Mouse (Mus musculus) midbrain, embryonic 11.5 days (tissue): ENCODE measurements around the gene Urod. TPM values are rescaled to one million over a fixed set of nuclear protein-coding genes. Genes with fewer than 3 reads are reported as not detected.
A peak's percentile ranks its signal among the peaks of the same experiment; 100 is the strongest.

Experiments used
- ATAC-seq: fragments of 200-750 bp; cut with Nextera tagmentation; 2 replicates; pipeline ENCODE4 v1.8.0; 2017; ENCODE audit warnings: moderate TSS enrichment, moderate library complexity; ENCODE audit not compliant: low FRiP score
- DNase-seq: peaks from one replicate; pipeline ENCODE4 v3.0.0; 2015; ENCODE audit warnings: low spot score; ENCODE audit errors: missing footprints
- H3K27ac ChIP-seq: fragments of 300-500 bp; sonication (generic); 2 replicates; pipeline ENCODE4 v1.5.1; 2014; ENCODE audit warnings: low read depth, low read length
- H3K27me3 ChIP-seq: fragments of 300-500 bp; sonication (generic); 2 replicates; pipeline ENCODE4 v1.6.1; 2014; ENCODE audit warnings: mild to moderate bottlenecking, low read length, moderate library complexity, mixed read lengths; ENCODE audit not compliant: control insufficient read depth, insufficient read depth
- H3K36me3 ChIP-seq: fragments of 300-500 bp; sonication (generic); 2 replicates; pipeline ENCODE4 v1.6.1; 2014; ENCODE audit warnings: mild to moderate bottlenecking, low read length, moderate library complexity, mixed read lengths; ENCODE audit not compliant: control insufficient read depth, insufficient read depth
- H3K4me1 ChIP-seq: fragments of 300-500 bp; sonication (generic); 2 replicates; pipeline ENCODE4 v1.6.1; 2014; ENCODE audit warnings: low read length; ENCODE audit not compliant: control insufficient read depth, insufficient read depth
- H3K4me2 ChIP-seq: fragments of 300-500 bp; sonication (generic); 2 replicates; pipeline ENCODE4 v1.6.1; 2014; ENCODE audit warnings: mild to moderate bottlenecking, moderate library complexity
- H3K4me3 ChIP-seq: fragments of 300-500 bp; sonication (generic); 2 replicates; pipeline ENCODE4 v1.5.1; 2014; ENCODE audit warnings: low read depth, low read length
- H3K9ac ChIP-seq: fragments of 300-500 bp; sonication (generic); 2 replicates; pipeline ENCODE4 v1.6.1; 2014; ENCODE audit warnings: low read length
- H3K9me3 ChIP-seq: fragments of 300-500 bp; sonication (generic); 2 replicates; pipeline ENCODE4 v1.6.1; 2016; ENCODE audit warnings: low read length; ENCODE audit not compliant: control insufficient read depth
- WGBS: fragments of 180-500 bp; shearing (Covaris S2); extraction: QIAGEN DNeasy Blood & Tissue Kit; methylation state at CpG from one replicate; pipeline ENCODE4 v1.1.7; 2014; 5-methylcytosine and 5-hydroxymethylcytosine counted together
- polyA plus RNA-seq: library from polyadenylated mRNA; unstranded; fragments of >200 nt; fragmentation: Nextera tagmentation; extraction: Ambion mirVana; gene quantifications from 2 replicates; pipeline ENCODE4 v1.2.1, GENCODE M21; 2014

Gene Urod
- polyA plus RNA-seq, 1 experiment from 2014 or later = 85.2 TPM

DNA sequence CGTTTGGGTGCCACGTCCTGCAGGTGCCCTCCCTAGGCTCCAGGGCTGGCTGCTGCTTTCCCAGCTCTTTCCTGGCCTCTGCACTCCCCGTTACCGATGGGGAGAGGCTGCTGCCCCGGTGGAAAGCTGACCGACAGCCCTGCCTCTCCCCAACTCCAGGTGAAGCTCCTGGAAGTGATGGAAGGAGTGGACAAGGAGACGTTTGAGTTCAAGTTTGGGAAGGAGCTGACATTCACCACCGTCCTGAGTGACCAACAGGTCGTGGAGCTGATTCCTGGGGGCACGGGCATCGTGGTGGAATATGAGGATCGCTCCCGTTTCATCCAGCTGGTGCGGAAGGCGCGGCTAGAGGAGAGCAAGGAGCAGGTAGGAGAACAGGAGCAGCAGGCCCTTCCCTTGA is 7.7 kb upstream of the Urod start:
- Histone ChIP-seq H3K9ac (no peak overlapping the region), H3K4me1 (0 out of 2 replicates have a peak, but pooled peaks cover 3% of the 10 kb centered on the region), H3K4me2 (no peak overlapping the region), H3K27ac (no peak overlapping the region), H3K36me3 (no peaks in the 10 kb centered on the region), H3K27me3 (no peaks in the 10 kb centered on the region; the same call in 1 of the 2 replicates), H3K9me3 (no peaks in the 10 kb centered on the region), H3K4me3 (no peak overlapping the region)
- WGBS = 90% methylated on average over 16 of the region's 16 CpGs
- DNase-seq (no peak), ATAC-seq (no peak)

DNA sequence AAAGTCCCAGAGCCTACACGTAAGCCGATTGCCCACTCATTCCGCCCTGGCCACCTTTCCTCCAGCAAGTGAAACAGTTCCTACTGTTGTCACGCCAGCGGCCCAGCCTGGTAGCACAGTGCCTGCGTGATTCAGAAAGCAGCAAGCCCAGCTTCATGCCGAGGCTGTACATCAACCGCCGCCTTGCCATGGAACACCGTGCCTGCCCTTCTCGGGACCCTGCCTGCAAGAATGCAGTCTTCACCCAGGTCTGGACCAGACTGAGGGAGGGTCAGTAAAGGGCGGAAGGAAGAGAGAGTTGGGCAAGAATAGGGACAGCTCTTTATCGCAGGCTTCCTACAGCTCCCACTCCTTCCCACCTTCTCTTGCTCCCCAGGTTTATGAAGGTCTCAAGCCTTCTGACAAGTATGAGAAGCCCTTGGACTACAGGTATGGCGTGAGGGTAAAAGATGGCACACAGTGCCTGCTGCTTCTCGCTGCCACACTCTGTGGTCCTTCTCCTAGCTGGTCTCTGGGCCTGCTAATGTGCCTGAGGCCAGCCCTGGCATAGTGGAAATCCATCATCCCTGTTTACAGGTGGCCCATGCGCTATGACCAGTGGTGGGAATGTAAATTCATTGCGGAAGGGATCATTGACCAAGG is 5.4 kb upstream of the Urod start:
- DNase-seq (peak; percentile 59), ATAC-seq (no peak)
- H3K9ac ChIP-seq = no peak overlapping the region
- H3K4me3 ChIP-seq = no peak overlapping the region
- H3K27ac ChIP-seq = no peak overlapping the region
- WGBS = 91% methylated on average over 17 of the region's 17 CpGs
- peaks cover 12% of the 10 kb centered on the region for H3K4me1 ChIP-seq
- H3K4me2 ChIP-seq = no peak overlapping the region
- no peaks in the 10 kb centered on the region for H3K9me3 ChIP-seq
- H3K36me3 ChIP-seq = no peaks in the 10 kb centered on the region
- H3K27me3 ChIP-seq = no peaks in the 10 kb centered on the region; the same call in 1 of the 2 replicates

DNA sequence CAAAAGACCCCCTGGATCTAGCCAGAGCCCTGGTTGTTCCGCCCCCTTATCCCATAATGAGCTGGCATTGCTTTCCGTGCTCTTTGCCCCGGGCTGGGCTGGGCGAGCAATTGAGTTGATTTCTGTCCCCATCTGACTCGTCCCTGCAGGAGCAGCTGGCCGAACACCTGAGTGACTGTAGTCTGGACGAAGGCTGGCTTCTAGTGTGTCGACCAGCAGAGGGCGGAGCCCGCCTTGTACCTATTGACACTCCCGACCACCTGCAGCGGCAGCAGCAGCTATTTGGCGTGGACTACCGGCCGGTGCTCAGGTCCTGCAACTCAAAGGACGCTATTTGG is 1.6 kb upstream of the Urod start:
- Histone ChIP-seq H3K9me3 (no peaks in the 10 kb centered on the region), H3K9ac (peak overlapping the region; percentile 76), H3K36me3 (no peaks in the 10 kb centered on the region), H3K27me3 (no peaks in the 10 kb centered on the region), H3K4me3 (peak overlapping the region; percentile 90), H3K27ac (peak overlapping the region; percentile 57; the same call in 1 of the 2 replicates), H3K4me1 (peaks cover 19% of the 10 kb centered on the region), H3K4me2 (peak overlapping the region; percentile 99)
- no peak for ATAC-seq
- under 1% methylated on average over 16 of the region's 16 CpGs for WGBS
- peak; percentile 89 for DNase-seq

DNA sequence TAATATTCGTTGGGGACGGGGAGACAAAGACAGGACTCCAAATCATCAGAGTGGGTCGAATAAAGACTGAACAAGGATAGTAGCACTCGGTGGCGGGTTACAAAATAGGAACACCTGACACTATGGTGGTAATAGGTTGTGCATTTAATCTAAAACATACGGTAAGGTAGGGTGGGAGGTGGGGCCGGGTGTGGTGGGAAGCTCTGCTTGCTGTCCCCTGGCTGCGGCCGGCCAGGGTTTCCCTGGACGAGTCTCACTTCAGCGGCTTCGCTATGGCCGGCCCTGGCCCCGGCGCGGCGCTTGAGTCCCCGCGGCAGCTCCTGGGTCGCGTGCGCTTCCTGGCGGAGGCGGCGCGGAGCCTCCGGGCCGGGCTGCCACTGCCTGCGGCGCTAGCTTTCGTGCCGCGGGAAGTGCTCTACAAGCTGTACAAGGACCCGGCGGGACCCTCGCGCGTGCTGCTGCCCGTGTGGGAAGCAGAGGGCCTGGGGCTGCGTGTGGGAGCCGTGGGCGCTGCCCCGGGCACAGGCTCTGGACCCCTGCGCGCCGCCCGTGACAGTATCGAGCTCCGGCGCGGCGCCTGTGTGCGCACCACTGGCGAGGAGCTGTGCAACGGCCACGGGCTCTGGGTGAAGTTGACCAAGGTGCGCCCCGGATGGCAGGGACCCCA is 1.1 kb upstream of the Urod start, which contains the start of gene Hectd3:
TSS of gene Hectd3 (plus strand) at position 187 of the 667 bp plus-strand sequence.
- ATAC-seq = peak; percentile 68

DNA sequence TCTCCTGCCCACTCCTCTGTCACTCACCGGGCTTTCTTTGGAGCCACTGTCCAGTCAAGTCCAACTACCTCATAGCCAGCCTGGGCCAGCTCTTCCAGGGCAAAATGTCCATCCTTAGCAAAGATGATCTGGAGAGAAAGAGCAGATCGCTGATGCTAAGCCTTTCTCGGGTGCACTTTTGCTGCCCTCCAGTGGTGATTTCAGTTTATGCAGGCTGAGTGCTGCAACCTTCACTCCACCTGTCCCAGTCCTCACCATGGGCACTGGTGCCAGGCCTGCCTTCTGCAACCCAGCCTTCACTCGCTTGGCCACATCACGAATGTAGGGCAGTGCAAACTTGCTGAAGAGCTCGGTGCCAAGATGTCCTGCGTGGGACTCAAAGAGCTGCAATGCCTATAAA is 2.8 kb downstream of the Urod start:
- no peaks in the 10 kb centered on the region; the same call in 1 of the 2 replicates for H3K36me3 ChIP-seq
- H3K9ac ChIP-seq = no peak overlapping the region
- no peaks in the 10 kb centered on the region for H3K27me3 ChIP-seq
- no peaks in the 10 kb centered on the region for H3K9me3 ChIP-seq
- ATAC-seq (0 out of 2 replicates have a peak, but pooled peaks have one; percentile 3), DNase-seq (peak; percentile 98)
- peaks cover 19% of the 10 kb centered on the region for H3K4me1 ChIP-seq
- no peak overlapping the region for H3K4me3 ChIP-seq
- WGBS = 19% methylated on average over 7 of the region's 7 CpGs
- no peak overlapping the region for H3K27ac ChIP-seq
- H3K4me2 ChIP-seq = no peak overlapping the region

More for the DNA sequence above, 1.1 kb upstream of the Urod start, which contains the start of gene Hectd3:
- peak; percentile 95 for DNase-seq
- Histone ChIP-seq H3K4me1 (peaks cover 19% of the 10 kb centered on the region), H3K9ac (peak within 1 kb of the TSS; percentile 76), H3K4me2 (peak within 1 kb of the TSS; percentile 99), H3K9me3 (no peaks in the 10 kb centered on the region), H3K27me3 (no peaks in the 10 kb centered on the region), H3K4me3 (peak within 1 kb of the TSS; percentile 90), H3K27ac (peak within 1 kb of the TSS; percentile 57), H3K36me3 (no peaks in the 10 kb centered on the region; the same call in 1 of the 2 replicates)
- WGBS = 1% methylated on average over 57 of the region's 58 CpGs

DNA sequence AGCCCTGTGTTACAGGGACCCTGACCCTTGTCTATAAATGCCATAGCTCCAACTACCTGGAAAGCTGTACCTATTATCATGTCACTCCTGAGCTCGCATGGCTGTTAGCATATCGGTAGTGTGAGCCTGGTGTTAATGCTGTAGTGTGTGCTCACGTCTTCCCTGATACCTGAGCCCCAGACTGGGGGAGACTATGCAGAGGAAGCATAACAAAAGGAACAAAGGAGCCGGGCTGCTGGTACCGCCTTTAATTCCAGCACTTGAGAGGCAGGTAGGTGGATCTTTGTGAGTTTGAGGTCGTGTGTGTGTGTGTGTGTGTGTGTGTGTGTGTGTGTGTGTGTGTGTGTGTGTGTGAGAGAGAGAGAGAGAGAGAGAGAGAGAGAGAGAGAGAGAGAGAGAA is 4.5 kb downstream of the Urod start:
- Histone ChIP-seq H3K4me1 (peaks cover 11% of the 10 kb centered on the region), H3K9me3 (no peaks in the 10 kb centered on the region), H3K27me3 (no peaks in the 10 kb centered on the region), H3K4me3 (no peak overlapping the region), H3K4me2 (no peak overlapping the region), H3K9ac (no peak overlapping the region), H3K27ac (no peak overlapping the region), H3K36me3 (no peaks in the 10 kb centered on the region; the same call in 1 of the 2 replicates)
- WGBS = 71% methylated on average over 6 of the region's 6 CpGs
- no peak for ATAC-seq
- no peak for DNase-seq

DNA sequence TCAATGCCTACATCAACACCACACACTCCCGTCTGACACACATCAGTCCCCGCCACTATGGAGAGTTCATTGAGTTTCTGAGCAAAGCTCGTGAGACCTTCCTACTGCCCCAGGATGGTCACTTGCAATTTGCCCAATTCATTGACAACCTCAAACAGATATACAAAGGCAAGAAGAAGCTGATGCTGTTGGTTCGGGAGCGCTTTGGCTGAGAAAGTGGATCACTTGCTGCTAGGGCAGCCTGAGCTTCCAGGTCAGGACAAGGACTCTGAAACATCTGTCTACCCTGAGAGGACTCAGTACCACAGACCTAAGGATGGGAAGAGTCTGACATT is 7.1 kb downstream of the Urod start:
- DNase-seq (peak; percentile 81), ATAC-seq (no peak)
- Histone ChIP-seq H3K9ac (no peak overlapping the region), H3K4me2 (no peak overlapping the region), H3K27me3 (no peaks in the 10 kb centered on the region), H3K9me3 (no peaks in the 10 kb centered on the region), H3K4me3 (no peak overlapping the region), H3K4me1 (no peaks in the 10 kb centered on the region), H3K36me3 (no peaks in the 10 kb centered on the region; the same call in 1 of the 2 replicates), H3K27ac (no peak overlapping the region)
- WGBS = 76% methylated on average over 5 of the region's 5 CpGs

DNA sequence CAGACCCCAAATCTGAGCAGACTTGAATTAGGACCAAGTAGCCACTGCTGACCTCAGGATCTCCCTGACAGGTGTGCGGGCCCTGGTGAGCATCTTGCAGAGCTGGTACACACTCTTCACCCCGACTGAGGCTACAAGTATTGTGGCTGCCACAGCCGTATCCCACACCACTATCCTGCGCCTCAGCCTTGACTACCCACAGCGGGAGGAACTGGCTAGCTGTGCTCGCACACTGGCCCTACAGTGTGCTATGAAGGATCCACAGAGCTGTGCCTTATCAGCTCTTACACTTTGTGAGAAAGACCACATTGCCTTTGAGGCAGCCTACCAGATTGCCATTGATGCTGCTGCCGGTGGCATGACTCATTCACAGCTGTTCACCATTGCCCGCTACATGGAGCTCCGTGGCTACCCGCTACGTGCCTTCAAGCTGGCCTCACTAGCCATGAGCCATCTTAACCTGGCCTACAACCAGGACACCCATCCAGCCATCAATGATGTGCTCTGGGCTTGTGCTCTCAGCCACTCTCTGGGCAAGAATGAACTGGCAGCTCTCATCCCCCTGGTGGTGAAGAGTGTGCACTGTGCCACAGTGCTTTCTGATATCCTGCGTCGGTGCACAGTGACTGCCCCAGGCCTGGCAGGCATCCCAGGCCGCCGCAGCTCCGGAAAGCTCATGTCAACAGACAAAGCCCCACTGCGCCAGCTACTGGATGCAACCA is 7.7 kb downstream of the Urod start:
- Histone ChIP-seq H3K36me3 (no peaks in the 10 kb centered on the region; the same call in 1 of the 2 replicates), H3K9me3 (no peaks in the 10 kb centered on the region), H3K27me3 (no peaks in the 10 kb centered on the region), H3K4me2 (no peak overlapping the region), H3K27ac (no peak overlapping the region), H3K9ac (no peak overlapping the region), H3K4me3 (no peak overlapping the region), H3K4me1 (no peaks in the 10 kb centered on the region)
- ATAC-seq = peak; percentile 79
- 67% methylated on average over 17 of the region's 17 CpGs for WGBS
- peak; percentile 91 for DNase-seq

DNA sequence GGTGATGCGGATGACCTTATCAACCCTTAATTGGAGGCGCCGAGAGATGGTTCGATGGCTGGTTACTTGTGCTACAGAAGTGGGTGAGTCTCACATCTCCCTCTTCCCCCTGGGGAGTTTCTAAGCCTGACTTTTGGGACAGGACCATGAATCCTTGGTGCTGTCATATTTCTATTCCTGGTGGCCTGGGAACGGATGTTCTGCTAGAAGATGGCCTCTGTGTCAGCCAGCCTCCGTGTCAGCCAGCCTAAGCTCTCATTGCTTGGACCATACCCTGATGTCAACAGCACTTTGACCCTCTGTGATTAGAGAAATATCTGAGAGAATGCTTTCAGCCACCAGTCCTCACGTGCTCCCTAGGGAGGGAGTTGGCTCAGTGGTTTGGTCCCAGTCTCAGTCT is 8.5 kb downstream of the Urod start:
- Histone ChIP-seq H3K4me1 (no peaks in the 10 kb centered on the region), H3K4me3 (no peak overlapping the region), H3K9me3 (no peaks in the 10 kb centered on the region), H3K9ac (no peak overlapping the region), H3K27me3 (no peaks in the 10 kb centered on the region), H3K27ac (no peak overlapping the region), H3K36me3 (peaks cover under 1% of the 10 kb centered on the region; the same call in 1 of the 2 replicates), H3K4me2 (no peak overlapping the region)
- no peak for ATAC-seq
- 94% methylated on average over 7 of the region's 7 CpGs for WGBS
- peak; percentile 53 for DNase-seq
